Mouse (Mus musculus): ENCODE results near the gene Glt8d1. TPM values are rescaled to one million over a fixed set of nuclear protein-coding genes. Genes with fewer than 3 reads are reported as not detected.

The Glt8d1 gene
- polyA plus RNA-seq, 1 experiment: 200 TPM

- TF ChIP-seq CTCF (IDR thresholded peaks at IDR 0.05; ENCODE audit: control insufficient read depth, insufficient read depth, insufficient replicate concordance, low read depth, low read length) (no peak), POLR2A (IDR thresholded peaks at IDR 0.05; ENCODE audit: control insufficient read depth, low read depth, low read length) (no peak)
- Histone ChIP-seq H3K36me3 (ENCODE audit: control insufficient read depth, insufficient read depth, low read length) (no peaks in the 10 kb centered on the region), H3K4me1 (ENCODE audit: control insufficient read depth, insufficient read depth, low read length) (peaks cover 3% of the 10 kb centered on the region), H3K4me3 (ENCODE audit: control insufficient read depth, low read depth, low read length) (peak overlapping the region; percentile 90; the same call in 1 of the 2 replicates), H3K27me3 (ENCODE audit: control insufficient read depth, insufficient read depth, low read length) (no peaks in the 10 kb centered on the region), H3K27ac (ENCODE audit: control insufficient read depth, insufficient read depth, low read depth, low read length) (no peak overlapping the region)
Measured at GRCm38 (mm10) chr14:31000356-31000755, 844 bp upstream of the Glt8d1 start.

- Histone ChIP-seq H3K4me1 (ENCODE audit: control insufficient read depth, insufficient read depth, low read length) (peaks cover 3% of the 10 kb centered on the region), H3K4me3 (ENCODE audit: control insufficient read depth, low read depth, low read length) (peak overlapping the region; percentile 90), H3K27ac (ENCODE audit: control insufficient read depth, insufficient read depth, low read depth, low read length) (peak overlapping the region; percentile 88), H3K36me3 (ENCODE audit: control insufficient read depth, insufficient read depth, low read length) (no peaks in the 10 kb centered on the region), H3K27me3 (ENCODE audit: control insufficient read depth, insufficient read depth, low read length) (no peaks in the 10 kb centered on the region)
- no peak for TF ChIP-seq CTCF (IDR thresholded peaks at IDR 0.05; ENCODE audit: control insufficient read depth, insufficient read depth, insufficient replicate concordance, low read depth, low read length)
- TF ChIP-seq POLR2A (IDR thresholded peaks at IDR 0.05; ENCODE audit: control insufficient read depth, low read depth, low read length): no peak
Measured at GRCm38 (mm10) chr14:31000816-31001306, 339 bp upstream of the Glt8d1 start.

- no peak for TF ChIP-seq POLR2A (IDR thresholded peaks at IDR 0.05; ENCODE audit: control insufficient read depth, low read depth, low read length)
- TF ChIP-seq CTCF (IDR thresholded peaks at IDR 0.05; ENCODE audit: control insufficient read depth, insufficient read depth, insufficient replicate concordance, low read depth, low read length): no peak
- peaks cover 3% of the 10 kb centered on the region for H3K4me1 ChIP-seq (ENCODE audit: control insufficient read depth, insufficient read depth, low read length)
- no peak overlapping the region for H3K4me3 ChIP-seq (ENCODE audit: control insufficient read depth, low read depth, low read length)
- H3K27me3 ChIP-seq (ENCODE audit: control insufficient read depth, insufficient read depth, low read length): no peaks in the 10 kb centered on the region
- H3K27ac ChIP-seq (ENCODE audit: control insufficient read depth, insufficient read depth, low read depth, low read length): no peak overlapping the region
- peaks cover 2% of the 10 kb centered on the region for H3K36me3 ChIP-seq (ENCODE audit: control insufficient read depth, insufficient read depth, low read length)
Measured at GRCm38 (mm10) chr14:31004527-31004926, 3.3 kb downstream of the Glt8d1 start.

GRCm38 (mm10) chr14:31006779-31007178, 5.6 kb downstream of the Glt8d1 start:
- Histone ChIP-seq H3K4me1 (ENCODE audit: control insufficient read depth, insufficient read depth, low read length) (peaks cover 3% of the 10 kb centered on the region), H3K27ac (ENCODE audit: control insufficient read depth, insufficient read depth, low read depth, low read length) (no peak overlapping the region), H3K27me3 (ENCODE audit: control insufficient read depth, insufficient read depth, low read length) (no peaks in the 10 kb centered on the region), H3K36me3 (ENCODE audit: control insufficient read depth, insufficient read depth, low read length) (peaks cover 4% of the 10 kb centered on the region), H3K4me3 (ENCODE audit: control insufficient read depth, low read depth, low read length) (no peak overlapping the region)
- TF ChIP-seq POLR2A (IDR thresholded peaks at IDR 0.05; ENCODE audit: control insufficient read depth, low read depth, low read length): no peak
- TF ChIP-seq CTCF (IDR thresholded peaks at IDR 0.05; ENCODE audit: control insufficient read depth, insufficient read depth, insufficient replicate concordance, low read depth, low read length): no peak

- H3K27ac ChIP-seq (ENCODE audit: control insufficient read depth, insufficient read depth, low read depth, low read length): no peak overlapping the region
- H3K4me1 ChIP-seq (ENCODE audit: control insufficient read depth, insufficient read depth, low read length): no peaks in the 10 kb centered on the region
- no peaks in the 10 kb centered on the region for H3K27me3 ChIP-seq (ENCODE audit: control insufficient read depth, insufficient read depth, low read length)
- no peak for TF ChIP-seq POLR2A (IDR thresholded peaks at IDR 0.05; ENCODE audit: control insufficient read depth, low read depth, low read length)
- TF ChIP-seq CTCF (IDR thresholded peaks at IDR 0.05; ENCODE audit: control insufficient read depth, insufficient read depth, insufficient replicate concordance, low read depth, low read length): no peak
- peaks cover 4% of the 10 kb centered on the region for H3K36me3 ChIP-seq (ENCODE audit: control insufficient read depth, insufficient read depth, low read length)
- H3K4me3 ChIP-seq (ENCODE audit: control insufficient read depth, low read depth, low read length): no peak overlapping the region
Measured at GRCm38 (mm10) chr14:31011588-31011987, 10.4 kb downstream of the Glt8d1 start.

- H3K27me3 ChIP-seq (ENCODE audit: control insufficient read depth, insufficient read depth, low read length): no peaks in the 10 kb centered on the region
- H3K27ac ChIP-seq (ENCODE audit: control insufficient read depth, insufficient read depth, low read depth, low read length): no peak overlapping the region
- H3K4me3 ChIP-seq (ENCODE audit: control insufficient read depth, low read depth, low read length): no peak overlapping the region
- peaks cover 1% of the 10 kb centered on the region for H3K36me3 ChIP-seq (ENCODE audit: control insufficient read depth, insufficient read depth, low read length)
- TF ChIP-seq CTCF (IDR thresholded peaks at IDR 0.05; ENCODE audit: control insufficient read depth, insufficient read depth, insufficient replicate concordance, low read depth, low read length) (no peak), POLR2A (IDR thresholded peaks at IDR 0.05; ENCODE audit: control insufficient read depth, low read depth, low read length) (no peak)
- H3K4me1 ChIP-seq (ENCODE audit: control insufficient read depth, insufficient read depth, low read length): peaks cover 4% of the 10 kb centered on the region; the same call in 1 of the 2 replicates
Measured at GRCm38 (mm10) chr14:31013928-31014327, 12.7 kb downstream of the Glt8d1 start.

GRCm38 (mm10) chr14:31016063-31016462, 14.9 kb downstream of the Glt8d1 start:
- Histone ChIP-seq H3K4me3 (ENCODE audit: control insufficient read depth, low read depth, low read length) (no peak overlapping the region), H3K27me3 (ENCODE audit: control insufficient read depth, insufficient read depth, low read length) (no peaks in the 10 kb centered on the region), H3K4me1 (ENCODE audit: control insufficient read depth, insufficient read depth, low read length) (peaks cover 6% of the 10 kb centered on the region; the same call in 1 of the 2 replicates), H3K36me3 (ENCODE audit: control insufficient read depth, insufficient read depth, low read length) (no peaks in the 10 kb centered on the region; the same call in none of the 2 replicates), H3K27ac (ENCODE audit: control insufficient read depth, insufficient read depth, low read depth, low read length) (no peak overlapping the region)
- no peak for TF ChIP-seq POLR2A (IDR thresholded peaks at IDR 0.05; ENCODE audit: control insufficient read depth, low read depth, low read length)
